Mouse (Mus musculus) layer of hippocampus, postnatal 36 days (tissue): ENCODE measurements around the gene Derl2. TPM values are rescaled to one million over a fixed set of nuclear protein-coding genes. Genes with fewer than 3 reads are reported as not detected.
A peak's percentile ranks its signal among the peaks of the same experiment; 100 is the strongest.

ENCODE experiments used
- DNase-seq, 2 experiments: peaks; one replicate each; pipeline ENCODE4 v3.0.0; 2022
- total RNA-seq, 2 experiments: library from RNA; stranded (reverse); gene quantifications; 2 replicates each; pipeline ENCODE4 v1.2.3; 2021

Gene Derl2
- 10 to 100 TPM; 29.9 to 30.9 TPM for total RNA-seq

GRCm38 (mm10) chr11:71019201-71020068 is at the start of gene Derl2, which contains the start of gene Mis12:
Gene Derl2 (minus strand): TSS chr11:71019841.
Gene Mis12 (plus strand): TSS chr11:71019611.
- peak; percentile 98 to 99 for DNase-seq

- no peak for DNase-seq
Measured at GRCm38 (mm10) chr11:71052554-71052953, 32.9 kb upstream of the Derl2 start.

GRCm38 (mm10) chr11:71039526-71040298 is 20.1 kb upstream of the Derl2 start:
- DNase-seq = no peak

- peak; percentile 47 to 53 for DNase-seq
Measured at GRCm38 (mm10) chr11:71033163-71033761, 13.6 kb upstream of the Derl2 start, which contains the start of gene 6330403K07Rik. Gene 6330403K07Rik (minus strand): TSS chr11:71033513.

GRCm38 (mm10) chr11:71032491-71033162 is 13.0 kb upstream of the Derl2 start:
- peak; percentile 42 to 43 for DNase-seq

- no peak for DNase-seq
Measured at GRCm38 (mm10) chr11:71032070-71032469, 12.4 kb upstream of the Derl2 start.

- no peak for DNase-seq
Measured at GRCm38 (mm10) chr11:71029403-71030118, 9.9 kb upstream of the Derl2 start.

GRCm38 (mm10) chr11:71028280-71028679 is 8.6 kb upstream of the Derl2 start:
- DNase-seq = no peak

- no peak for DNase-seq
Measured at GRCm38 (mm10) chr11:71018416-71019200, 1.0 kb downstream of the Derl2 start.

GRCm38 (mm10) chr11:71017051-71017450 is 2.6 kb downstream of the Derl2 start:
- no peak for DNase-seq

- no peak for DNase-seq
Measured at GRCm38 (mm10) chr11:71012743-71013142, 6.9 kb downstream of the Derl2 start.

- no peak for DNase-seq
Measured at GRCm38 (mm10) chr11:71008321-71008720, 11.3 kb downstream of the Derl2 start.

GRCm38 (mm10) chr11:71007831-71008230 is 11.8 kb downstream of the Derl2 start:
- DNase-seq = no peak

GRCm38 (mm10) chr11:71007026-71007425 is 12.6 kb downstream of the Derl2 start:
- DNase-seq = no peak

GRCm38 (mm10) chr11:71005046-71005445 is 14.6 kb downstream of the Derl2 start:
- DNase-seq = no peak

GRCm38 (mm10) chr11:71004316-71004773 is 15.3 kb downstream of the Derl2 start, which contains the start of gene Dhx33:
Gene Dhx33 (minus strand): TSS chr11:71004437.
- peak; percentile 96 to 97 for DNase-seq

GRCm38 (mm10) chr11:71003611-71004315 is 15.9 kb downstream of the Derl2 start:
- DNase-seq = no peak

- DNase-seq = peak; percentile 66 to 75
Measured at GRCm38 (mm10) chr11:71001167-71001566, 18.5 kb downstream of the Derl2 start.

- DNase-seq = peak; percentile 91 to 92
Measured at GRCm38 (mm10) chr11:70982557-70983228, 36.9 kb downstream of the Derl2 start, which contains the start of gene C1qbp. Gene C1qbp (minus strand): TSS chr11:70983026.
